Mouse (Mus musculus) lung, embryonic 14.5 days (tissue): ENCODE data around the gene Cxadr. TPM values are rescaled to one million over a fixed set of nuclear protein-coding genes. Genes with fewer than 3 reads are reported as not detected.
A peak's percentile ranks its signal among the peaks of the same experiment; 100 is the strongest.

Source experiments
- ATAC-seq: fragments of 200-750 bp; cut with Nextera tagmentation; 2 replicates; pipeline ENCODE4 v1.8.0; 2017; ENCODE audit warnings: mild to moderate bottlenecking, moderate TSS enrichment, moderate library complexity; ENCODE audit not compliant: insufficient read depth
- DNase-seq: peaks from one replicate; pipeline ENCODE4 v3.0.0-alpha.2; 2015
- H3K27ac ChIP-seq: fragments of 300-500 bp; sonication (generic); 2 replicates; pipeline ENCODE4 v1.5.1; 2014; ENCODE audit warnings: low read depth, mild to moderate bottlenecking, moderate library complexity
- H3K27me3 ChIP-seq: fragments of 300-500 bp; sonication (generic); 2 replicates; pipeline ENCODE4 v1.6.1; 2014; ENCODE audit warnings: low read length, control low read depth; ENCODE audit not compliant: insufficient read depth
- H3K36me3 ChIP-seq: fragments of 300-500 bp; sonication (generic); 2 replicates; pipeline ENCODE4 v1.6.1; 2014; ENCODE audit warnings: control low read depth; ENCODE audit not compliant: insufficient read depth
- H3K4me1 ChIP-seq: fragments of 300-500 bp; sonication (generic); 2 replicates; pipeline ENCODE4 v1.6.1; 2014; ENCODE audit warnings: antibody characterized with exemption, control low read depth; ENCODE audit not compliant: insufficient read depth
- H3K4me2 ChIP-seq: fragments of 300-500 bp; sonication (generic); 2 replicates; pipeline ENCODE4 v1.6.1; 2014; ENCODE audit warnings: mild to moderate bottlenecking
- H3K4me3 ChIP-seq: fragments of 300-500 bp; sonication (generic); 2 replicates; pipeline ENCODE4 v1.5.1; 2014; ENCODE audit warnings: low read depth, low read length
- H3K9ac ChIP-seq: fragments of 300-500 bp; sonication (generic); 2 replicates; pipeline ENCODE4 v1.6.1; 2014
- H3K9me3 ChIP-seq: fragments of 300-500 bp; sonication (generic); 2 replicates; pipeline ENCODE4 v1.6.1; 2016; ENCODE audit warnings: low read depth, low read length, control low read depth
- CTCF ChIP-seq: IDR thresholded peaks from 2 replicates; pipeline ENCODE4 v1.5.1; 2016; ENCODE audit warnings: antibody characterized with exemption, low read depth
- WGBS: fragments of 180-500 bp; shearing (Covaris S2); extraction: QIAGEN DNeasy Blood & Tissue Kit; methylation state at CpG from one replicate; pipeline ENCODE4 v1.1.7; 2014; 5-methylcytosine and 5-hydroxymethylcytosine counted together
- polyA plus RNA-seq: library from polyadenylated mRNA; unstranded; fragments of >200 nt; fragmentation: Nextera tagmentation; extraction: Ambion mirVana; gene quantifications from 2 replicates; pipeline ENCODE4 v1.2.1, GENCODE M21; 2014

Gene Cxadr
- polyA plus RNA-seq, 1 experiment from 2014 or later = 20.2 TPM

DNA sequence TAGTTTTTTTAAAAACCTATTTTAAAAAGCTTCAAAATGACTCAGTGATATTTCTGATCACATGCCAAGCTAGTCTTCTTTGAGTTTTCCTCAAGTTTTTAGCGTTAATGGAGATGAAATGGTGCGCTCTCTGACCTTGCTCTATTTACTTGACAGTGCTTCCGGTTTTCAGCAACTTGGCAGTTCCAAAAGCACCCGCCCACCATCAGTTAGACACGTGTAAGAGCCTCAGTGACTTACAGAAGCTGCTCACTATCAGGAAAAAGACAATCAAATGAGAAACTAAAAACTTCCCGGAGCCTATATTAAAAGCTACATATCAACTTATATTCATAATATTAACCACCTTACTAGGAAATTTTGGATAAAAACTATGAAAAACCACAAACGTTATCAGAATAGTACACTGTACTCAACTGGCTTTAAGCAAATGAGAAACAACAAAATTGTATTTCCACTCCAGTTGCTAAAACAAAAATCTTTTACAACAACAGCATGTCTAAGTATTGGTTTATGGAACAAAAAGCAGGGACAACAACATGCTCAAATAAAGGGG lies 70.3 kb downstream of the Cxadr start:
- peak; percentile 49 for DNase-seq
- WGBS = 47% methylated on average over 7 of the region's 7 CpGs
- peaks cover 39% of the 10 kb centered on the region for H3K36me3 ChIP-seq

DNA sequence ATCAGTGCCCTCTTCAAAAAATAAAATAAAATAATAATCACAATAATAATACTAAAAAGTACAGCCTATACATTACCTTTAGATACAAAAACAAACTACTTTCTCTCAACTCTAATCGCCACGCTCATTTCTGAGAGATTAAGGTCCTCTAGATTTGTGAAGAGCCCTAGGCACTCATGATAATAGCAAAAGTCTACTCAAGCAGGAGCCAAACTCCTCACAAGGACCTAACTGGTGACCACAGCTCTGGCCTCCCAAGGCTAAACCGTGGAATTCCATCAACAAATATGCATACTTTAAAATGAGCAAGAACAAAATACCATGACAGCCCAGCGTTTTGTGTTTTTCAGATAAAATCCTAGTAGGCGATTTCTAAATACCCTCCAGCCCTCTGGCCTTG lies 71.5 kb downstream of the Cxadr start:
- no peak for ATAC-seq

More for the DNA sequence above, 70.3 kb downstream of the Cxadr start:
- H3K27me3 ChIP-seq = no peaks in the 10 kb centered on the region
- no peak overlapping the region for H3K4me2 ChIP-seq
- no peaks in the 10 kb centered on the region for H3K9me3 ChIP-seq
- H3K4me3 ChIP-seq = no peak overlapping the region
- H3K9ac ChIP-seq = no peak overlapping the region
- no peak overlapping the region for H3K27ac ChIP-seq
- H3K4me1 ChIP-seq = peaks cover 6% of the 10 kb centered on the region; the same call in 1 of the 2 replicates
- no peak for TF ChIP-seq CTCF
- no peak for ATAC-seq

DNA sequence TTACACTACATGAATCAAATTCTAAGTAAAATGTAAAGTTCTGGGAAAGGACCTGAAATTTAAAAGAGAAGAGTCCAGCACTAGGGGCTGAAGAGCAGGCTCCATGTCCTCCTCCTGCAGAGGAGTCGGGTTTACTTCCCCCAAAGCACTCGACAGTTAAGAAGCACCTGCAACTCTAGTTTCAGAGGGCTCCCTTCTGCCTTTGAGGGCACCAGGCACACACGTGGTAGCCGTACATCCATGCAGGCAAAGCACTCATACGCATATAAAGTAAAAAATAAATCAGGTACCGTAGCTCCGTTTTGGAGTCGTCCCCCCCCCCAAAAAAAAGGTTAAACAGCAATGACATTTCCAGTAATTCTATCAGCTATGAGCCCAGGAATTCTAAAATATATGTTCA lies 72.5 kb downstream of the Cxadr start:
- Histone ChIP-seq H3K4me3 (no peak overlapping the region), H3K27me3 (no peaks in the 10 kb centered on the region), H3K9ac (0 out of 2 replicates have a peak overlapping the region, but pooled peaks have one; percentile 23), H3K27ac (no peak overlapping the region), H3K36me3 (peaks cover 28% of the 10 kb centered on the region), H3K9me3 (no peaks in the 10 kb centered on the region), H3K4me2 (no peak overlapping the region), H3K4me1 (peaks cover 6% of the 10 kb centered on the region; the same call in 1 of the 2 replicates)
- TF ChIP-seq CTCF = no peak
- ATAC-seq (no peak), DNase-seq (no peak)
- WGBS = 57% methylated on average over 8 of the region's 8 CpGs

More for the DNA sequence above, 71.5 kb downstream of the Cxadr start:
- Histone ChIP-seq H3K4me1 (peaks cover 6% of the 10 kb centered on the region; the same call in 1 of the 2 replicates), H3K4me3 (no peak overlapping the region), H3K4me2 (no peak overlapping the region), H3K9me3 (no peaks in the 10 kb centered on the region), H3K36me3 (peaks cover 35% of the 10 kb centered on the region), H3K9ac (no peak overlapping the region), H3K27ac (no peak overlapping the region), H3K27me3 (no peaks in the 10 kb centered on the region)
- WGBS = 89% methylated on average over 5 of the region's 5 CpGs
- TF ChIP-seq CTCF = no peak
- no peak for DNase-seq

DNA sequence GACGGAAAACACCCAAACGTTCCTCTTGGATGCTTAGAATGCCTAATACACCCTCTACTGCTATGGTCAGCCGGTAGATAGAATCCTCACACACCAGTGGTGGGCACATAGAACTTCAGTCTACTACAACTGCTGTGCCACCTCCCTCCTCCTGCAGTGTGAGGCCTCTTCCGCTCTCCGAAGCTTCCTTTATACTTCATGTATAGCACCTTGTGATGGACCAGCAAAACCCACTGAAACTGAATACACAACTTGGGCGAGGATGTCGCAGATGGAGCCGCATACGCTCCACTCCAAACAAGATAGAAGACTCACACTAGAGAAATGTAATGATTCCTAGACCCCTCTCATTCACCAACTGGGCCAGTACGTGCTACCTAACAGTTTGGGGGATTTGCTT lies 73.9 kb downstream of the Cxadr start:
- Histone ChIP-seq H3K4me3 (peak overlapping the region; percentile 94), H3K4me2 (peak overlapping the region; percentile 82), H3K4me1 (peaks cover 6% of the 10 kb centered on the region; the same call in 1 of the 2 replicates), H3K27ac (peak overlapping the region; percentile 90; the same call in 1 of the 2 replicates), H3K9ac (peak overlapping the region; percentile 98), H3K27me3 (no peaks in the 10 kb centered on the region), H3K36me3 (peaks cover 17% of the 10 kb centered on the region), H3K9me3 (no peaks in the 10 kb centered on the region)
- ATAC-seq = no peak
- no peak for TF ChIP-seq CTCF
- peak; percentile 48 for DNase-seq
- 27% methylated on average over 10 of the region's 10 CpGs for WGBS

DNA sequence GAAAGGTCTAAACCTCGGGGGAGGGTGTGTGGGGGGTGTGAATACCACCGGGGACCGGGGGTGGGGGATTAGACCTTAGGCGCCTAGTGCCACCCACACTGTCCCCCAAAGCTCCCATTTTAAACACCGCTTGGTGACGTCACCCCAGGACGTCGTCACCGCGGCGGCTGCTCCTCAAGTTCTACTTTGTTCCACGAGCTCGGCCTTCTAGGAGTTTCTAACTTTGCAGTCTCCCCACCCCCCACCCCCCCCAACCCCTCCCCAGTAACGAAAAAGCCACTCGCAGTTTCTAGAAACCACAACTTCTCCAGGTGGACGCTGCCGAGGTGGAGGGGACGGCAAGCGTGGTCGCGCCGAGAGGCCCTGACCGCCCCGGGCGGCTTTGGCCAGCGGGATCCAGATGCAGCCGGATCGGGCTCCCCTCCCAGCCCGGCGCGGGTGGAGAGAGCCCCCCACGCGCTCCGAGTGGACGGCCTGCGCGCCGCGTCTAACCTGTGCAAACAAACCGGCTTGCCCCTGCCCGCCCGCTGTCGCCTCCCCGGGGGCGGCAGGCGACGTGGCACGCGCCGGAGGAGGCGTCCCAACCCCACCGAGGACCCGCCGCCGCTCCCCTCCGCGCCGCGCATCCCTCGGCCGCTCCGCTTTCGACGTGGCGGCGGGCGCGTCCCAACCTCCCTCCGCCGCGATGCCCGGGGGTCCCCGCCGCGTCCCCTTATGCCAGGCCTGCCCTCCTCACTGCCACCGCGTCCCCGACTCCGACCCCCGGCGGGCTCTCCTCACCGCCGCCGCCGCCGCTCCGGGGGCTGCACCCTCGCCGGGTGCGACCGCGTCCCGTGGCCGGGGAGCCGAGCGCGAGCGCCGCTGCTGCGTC lies 74.8 kb downstream of the Cxadr start:
- no peak for TF ChIP-seq CTCF
- H3K4me3 ChIP-seq = peak overlapping the region; percentile 94
- H3K4me1 ChIP-seq = peaks cover 6% of the 10 kb centered on the region; the same call in 1 of the 2 replicates
- H3K27ac ChIP-seq = peak overlapping the region; percentile 90
- no peaks in the 10 kb centered on the region for H3K27me3 ChIP-seq
- 1% methylated on average over 62 of the region's 100 CpGs for WGBS
- ATAC-seq (peak; percentile 55), DNase-seq (peak; percentile 87)
- H3K9ac ChIP-seq = peak overlapping the region; percentile 98
- peaks cover 14% of the 10 kb centered on the region for H3K36me3 ChIP-seq
- H3K9me3 ChIP-seq = no peaks in the 10 kb centered on the region
- peak overlapping the region; percentile 82 for H3K4me2 ChIP-seq

DNA sequence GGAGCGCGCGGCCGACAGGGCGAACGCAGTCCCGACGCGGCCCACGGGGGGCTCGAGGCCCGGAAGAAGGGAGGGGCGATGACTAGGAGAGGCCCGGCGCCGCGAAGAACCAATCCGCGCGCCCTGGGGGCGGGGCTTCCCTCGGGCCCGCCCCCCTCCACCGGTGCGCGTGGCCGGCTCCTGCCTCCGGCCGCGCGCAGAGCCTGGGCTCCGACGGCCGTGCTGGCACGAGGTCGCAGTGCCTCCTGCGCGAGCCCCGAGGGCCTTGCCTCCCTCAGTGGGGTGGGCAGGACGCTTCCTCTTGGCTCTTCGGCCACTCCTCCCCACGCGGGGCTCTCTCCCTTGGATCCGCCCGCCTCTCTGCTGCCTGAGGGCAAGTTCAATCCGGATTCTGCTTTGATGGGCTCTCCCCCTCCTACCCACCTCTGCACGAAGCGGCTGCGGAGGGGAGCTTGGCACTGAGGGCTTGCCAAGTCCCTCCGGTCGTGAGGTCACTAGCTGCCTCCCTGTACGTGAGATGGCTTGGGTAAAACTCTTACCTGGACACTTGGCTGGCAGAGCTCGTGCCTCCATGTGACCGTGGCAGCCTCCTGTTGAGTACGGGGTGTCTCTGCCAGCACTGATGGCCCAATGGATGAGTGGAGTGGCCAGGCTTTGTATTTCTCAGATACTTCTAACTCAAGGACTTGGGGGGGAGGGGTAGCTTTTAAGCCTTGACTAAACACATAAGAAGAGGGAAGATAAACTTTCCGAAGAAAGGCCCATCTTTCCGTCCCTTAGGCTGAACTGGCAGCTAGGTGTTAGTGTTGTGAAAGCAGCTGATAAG lies 75.7 kb downstream of the Cxadr start, which contains the start of gene Btg3:
TSS of gene Btg3 (minus strand) at position 448 of the 826 bp plus-strand sequence.
- DNase-seq (peak; percentile 97), ATAC-seq (peak; percentile 96)
- peaks cover 6% of the 10 kb centered on the region; the same call in 1 of the 2 replicates for H3K4me1 ChIP-seq
- peak within 1 kb of the TSS; percentile 90 for H3K27ac ChIP-seq
- peak within 1 kb of the TSS; percentile 94 for H3K4me3 ChIP-seq
- peak within 1 kb of the TSS; percentile 82 for H3K4me2 ChIP-seq
- peak within 1 kb of the TSS; percentile 98 for H3K9ac ChIP-seq
- 2% methylated on average over 45 of the region's 57 CpGs for WGBS
- H3K36me3 ChIP-seq = peaks cover 11% of the 10 kb centered on the region
- no peaks in the 10 kb centered on the region for H3K9me3 ChIP-seq
- H3K27me3 ChIP-seq = no peaks in the 10 kb centered on the region
- TF ChIP-seq CTCF = no peak
